Mouse (Mus musculus) right cerebral cortex, postnatal 25 days (tissue): ENCODE measurements around the gene Car2.

ENCODE experiments used
- DNase-seq: peaks from one replicate; pipeline ENCODE4 v3.0.0; 2022

Car2 gene

DNA sequence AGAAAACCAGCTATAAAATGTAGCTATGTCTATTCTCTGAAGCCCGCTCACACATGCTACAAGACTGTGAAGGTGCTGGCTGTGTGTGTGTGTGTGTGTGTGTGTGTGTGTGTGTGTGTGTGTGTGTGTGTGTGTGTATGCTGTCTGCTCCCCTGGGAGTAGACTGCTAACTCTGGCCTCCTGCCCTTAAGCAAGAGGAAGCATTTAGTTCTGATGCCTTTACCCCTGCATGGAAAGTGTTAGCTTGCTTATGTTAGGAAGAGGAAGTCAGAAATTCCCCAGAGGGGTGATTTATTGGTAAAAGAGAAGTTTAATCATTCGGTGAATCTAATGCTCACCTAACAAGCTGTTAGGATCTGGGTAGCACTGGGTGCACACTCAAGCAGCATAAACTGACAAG lies 5.8 kb upstream of the Car2 start:
- no peak for DNase-seq

DNA sequence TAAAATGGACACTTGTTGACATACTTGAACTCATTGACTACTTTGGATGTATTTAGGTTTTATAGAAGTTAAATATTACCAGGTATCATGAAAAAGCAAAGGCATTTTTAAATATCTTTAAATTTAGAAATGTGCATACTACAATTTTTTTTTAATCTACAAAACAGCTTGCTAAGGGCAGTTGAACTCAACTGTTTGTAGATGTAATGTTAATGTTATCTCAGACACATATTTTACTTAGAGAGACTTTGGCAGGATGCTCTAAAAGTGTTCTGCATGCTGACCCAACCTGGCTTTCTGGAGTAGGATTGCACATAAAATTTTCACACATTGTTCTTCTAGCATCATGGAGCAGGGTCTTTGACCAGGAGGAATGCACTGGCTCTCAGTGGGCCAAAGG lies 4.1 kb upstream of the Car2 start:
- DNase-seq: no peak

DNA sequence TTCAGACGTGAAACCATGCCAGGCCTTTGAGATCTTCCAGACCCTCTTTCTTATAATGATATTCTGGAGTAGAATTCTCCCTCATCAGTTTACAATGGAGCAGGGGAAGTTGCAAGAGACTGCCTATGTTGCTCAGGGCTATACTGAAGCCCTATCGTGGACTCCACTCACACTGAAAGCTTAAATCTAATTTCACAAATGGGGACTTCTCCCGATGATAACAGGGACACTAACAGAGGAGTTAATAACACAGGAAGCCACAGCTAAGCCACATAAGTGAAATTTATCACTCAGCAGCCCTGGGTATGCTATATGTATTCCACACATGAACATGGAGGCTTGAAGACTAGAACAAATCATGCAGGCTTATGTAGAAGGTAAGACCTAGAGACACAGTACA lies 3.3 kb upstream of the Car2 start:
- DNase-seq: no peak

DNA sequence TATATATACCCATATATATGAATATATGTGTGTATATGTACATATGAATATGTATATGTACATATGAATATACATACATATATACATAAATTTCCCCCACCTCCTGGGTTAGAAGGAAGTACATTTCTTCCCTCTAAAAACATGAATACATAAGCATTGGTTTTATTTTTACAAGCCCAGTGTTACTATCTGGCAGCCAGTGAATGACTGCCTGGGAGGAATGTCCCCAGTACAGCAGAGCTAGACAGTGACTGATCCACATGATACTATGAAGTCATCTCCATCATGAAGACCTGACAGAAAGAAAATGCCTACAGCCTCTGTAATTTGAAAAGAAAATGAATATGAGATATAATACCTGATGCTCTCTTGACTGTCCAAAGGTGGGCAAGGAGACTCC lies 1.2 kb upstream of the Car2 start:
- DNase-seq: no peak

DNA sequence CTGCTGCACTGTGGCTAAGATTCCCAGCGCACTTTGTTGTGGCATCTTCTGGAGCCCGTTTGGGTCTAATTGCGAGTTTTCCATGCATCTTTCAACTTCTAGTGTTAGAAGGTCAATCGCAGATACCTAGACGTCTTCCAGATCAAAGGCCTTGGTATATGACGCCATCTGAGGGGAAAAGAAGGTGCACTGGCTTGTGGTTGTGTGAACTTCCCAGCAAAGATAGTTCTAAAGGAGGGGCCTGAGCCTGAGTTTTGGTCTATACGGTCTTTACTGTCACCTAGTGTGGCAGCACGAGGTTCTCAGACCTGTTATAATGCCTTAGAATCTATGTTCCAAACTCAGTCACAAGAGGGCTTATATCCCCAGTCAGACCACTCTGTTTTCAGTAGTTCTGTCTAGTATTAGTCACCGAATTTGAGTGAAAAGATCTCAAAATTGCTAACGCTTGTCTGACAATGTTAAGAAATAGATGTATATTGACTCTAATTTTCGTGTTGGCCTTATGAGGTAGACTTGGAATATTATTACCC lies 1.1 kb downstream of the Car2 start:
- no peak for DNase-seq

DNA sequence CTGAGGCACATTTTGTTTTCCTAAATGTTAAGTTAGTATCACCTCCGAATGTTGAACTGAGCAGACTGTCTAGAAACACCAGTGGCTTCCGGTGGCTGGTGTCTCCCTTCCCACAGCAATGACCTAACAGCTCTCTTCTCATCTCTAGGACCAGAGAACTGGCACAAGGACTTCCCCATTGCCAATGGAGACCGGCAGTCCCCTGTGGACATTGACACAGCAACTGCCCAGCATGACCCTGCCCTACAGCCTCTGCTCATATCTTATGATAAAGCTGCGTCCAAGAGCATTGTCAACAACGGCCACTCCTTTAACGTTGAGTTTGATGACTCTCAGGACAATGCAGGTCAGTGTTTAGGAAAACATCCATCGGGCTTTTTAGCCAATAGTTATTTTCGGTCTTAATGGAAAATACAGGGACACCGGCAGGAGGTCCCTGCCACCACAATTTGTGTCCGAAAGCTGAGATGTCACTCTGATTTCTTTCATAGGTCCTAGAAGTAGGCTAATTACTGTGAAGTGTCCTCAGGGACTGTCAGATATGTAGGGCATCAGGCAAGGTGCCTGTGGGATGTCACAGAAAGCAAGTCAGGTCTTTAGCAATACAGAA lies 1.7 kb downstream of the Car2 start:
- DNase-seq: no peak

DNA sequence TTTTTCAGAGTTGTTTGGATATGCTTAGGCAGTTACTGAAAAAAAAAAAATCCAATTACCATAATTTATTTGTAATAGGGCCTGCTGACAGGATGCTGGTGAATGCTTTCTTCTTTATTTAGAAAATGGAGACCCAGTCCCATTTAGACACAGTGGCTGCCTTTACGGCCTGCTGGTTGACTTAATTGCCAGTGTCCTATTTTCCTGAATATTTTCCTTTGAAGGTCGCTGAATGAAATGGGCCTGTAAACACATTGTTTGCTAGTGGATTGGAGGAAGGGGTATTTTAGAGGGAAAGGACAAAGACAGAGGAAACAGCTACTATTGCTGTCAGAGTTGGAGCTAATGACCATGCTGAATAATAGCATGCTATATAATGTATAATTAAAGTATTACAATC lies 2.5 kb downstream of the Car2 start:
- DNase-seq: no peak

DNA sequence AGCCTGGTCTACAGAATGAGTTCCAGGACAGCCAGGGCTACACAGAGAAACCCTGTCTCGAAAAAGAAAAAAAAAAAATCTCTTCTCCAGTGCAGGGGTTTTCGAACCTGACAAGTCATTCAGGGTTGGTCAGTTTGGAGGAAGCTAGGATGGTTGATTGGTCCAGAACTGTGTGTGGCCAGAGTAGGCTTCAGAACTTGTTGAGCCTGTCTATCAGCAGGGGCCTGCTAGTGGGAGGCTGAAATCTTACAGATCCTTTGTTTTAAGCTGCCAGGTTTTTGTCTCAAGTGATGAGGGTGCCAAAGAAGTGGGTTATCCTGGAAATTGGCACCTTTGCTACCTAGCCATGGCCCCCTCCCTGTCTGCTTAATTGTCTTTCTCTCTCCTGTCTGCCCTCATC lies 3.0 kb downstream of the Car2 start:
- no peak for DNase-seq

DNA sequence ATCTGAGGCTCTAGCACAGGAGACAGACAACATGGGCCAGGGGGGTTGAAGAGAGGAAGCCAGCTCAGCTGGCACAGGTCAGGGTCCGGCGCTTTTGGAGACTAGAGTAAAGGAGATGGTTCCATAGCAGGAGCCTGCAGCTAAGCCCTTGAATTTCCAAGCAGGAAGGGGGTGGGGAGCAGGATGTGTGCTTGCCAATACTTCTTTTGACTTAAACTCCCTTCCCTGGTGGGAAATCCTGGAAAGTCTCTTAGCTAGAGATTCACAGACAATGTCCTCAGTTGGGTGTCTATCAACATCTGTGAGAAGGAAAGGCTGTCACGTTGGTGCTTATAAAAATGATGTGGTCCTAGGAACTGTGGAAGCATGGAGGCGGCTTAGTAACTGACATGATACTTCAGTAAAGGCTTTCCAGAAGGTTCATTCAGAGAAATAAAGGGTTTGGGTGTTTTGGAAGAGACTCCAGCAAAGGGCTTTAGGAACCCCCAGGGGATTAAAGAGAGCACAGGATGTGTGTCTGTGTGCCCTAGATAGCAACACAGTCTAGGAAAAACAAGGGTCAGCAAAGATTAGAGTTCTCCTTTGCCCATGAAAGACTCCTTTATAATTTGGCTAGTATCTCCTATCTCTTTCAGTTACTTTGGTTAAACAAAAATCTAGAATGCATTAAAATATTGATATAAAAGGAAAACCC lies 3.8 kb downstream of the Car2 start:
- no peak for DNase-seq

DNA sequence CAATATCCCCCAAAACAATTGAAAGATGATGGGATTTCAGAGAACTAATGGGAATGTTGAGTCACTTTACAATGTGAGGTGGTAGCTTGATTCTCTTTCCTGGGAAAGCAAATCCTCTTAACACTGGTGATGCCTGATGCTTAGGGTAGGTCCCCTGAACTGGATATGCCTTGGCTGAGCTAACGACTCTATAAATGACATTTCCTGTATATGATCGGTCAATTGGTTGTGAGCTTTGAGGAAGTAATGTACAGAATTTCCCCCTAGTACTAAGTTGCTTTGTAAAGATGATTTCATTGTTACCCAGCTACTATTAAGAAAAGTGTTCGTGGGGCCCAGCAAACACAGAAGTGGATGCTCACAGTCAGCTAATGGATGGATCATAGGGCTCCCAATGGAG lies 6.9 kb downstream of the Car2 start:
- DNase-seq: no peak

DNA sequence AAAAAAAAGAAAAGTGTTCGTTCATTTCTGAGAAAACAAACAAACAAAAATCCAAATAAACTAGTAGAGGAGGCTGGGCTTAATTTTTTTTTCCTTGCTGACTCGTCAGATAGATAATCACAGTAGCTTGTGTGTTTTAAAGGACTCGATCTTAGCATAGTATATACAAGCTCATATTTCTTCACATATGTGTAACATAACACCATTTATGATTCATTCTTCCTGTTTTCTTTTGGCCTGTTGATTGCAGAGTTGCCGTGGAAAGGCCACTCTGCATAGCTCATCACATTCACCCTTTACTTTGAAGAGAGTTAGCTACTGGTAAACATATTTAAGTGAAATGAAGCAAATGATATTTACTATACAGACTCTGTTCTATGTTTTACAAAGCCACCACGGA lies 7.6 kb downstream of the Car2 start:
- no peak for DNase-seq

DNA sequence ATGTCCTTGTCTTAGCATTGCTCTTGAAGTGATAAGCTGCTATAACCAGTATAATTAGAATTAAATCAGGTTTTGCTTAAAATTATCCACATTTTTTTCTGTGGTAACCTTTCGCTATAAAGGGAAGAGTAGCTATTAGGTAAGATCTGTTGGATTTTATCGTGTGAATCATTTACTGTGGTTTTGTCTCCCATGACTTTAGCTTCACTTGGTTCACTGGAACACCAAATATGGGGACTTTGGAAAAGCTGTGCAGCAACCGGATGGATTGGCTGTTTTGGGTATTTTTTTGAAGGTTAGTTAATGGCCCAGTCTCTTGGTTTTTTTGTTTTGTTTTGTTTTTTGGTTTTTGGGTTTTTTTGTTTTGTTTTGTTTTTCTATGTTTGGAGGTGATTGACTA lies 9.3 kb downstream of the Car2 start:
- no peak for DNase-seq

DNA sequence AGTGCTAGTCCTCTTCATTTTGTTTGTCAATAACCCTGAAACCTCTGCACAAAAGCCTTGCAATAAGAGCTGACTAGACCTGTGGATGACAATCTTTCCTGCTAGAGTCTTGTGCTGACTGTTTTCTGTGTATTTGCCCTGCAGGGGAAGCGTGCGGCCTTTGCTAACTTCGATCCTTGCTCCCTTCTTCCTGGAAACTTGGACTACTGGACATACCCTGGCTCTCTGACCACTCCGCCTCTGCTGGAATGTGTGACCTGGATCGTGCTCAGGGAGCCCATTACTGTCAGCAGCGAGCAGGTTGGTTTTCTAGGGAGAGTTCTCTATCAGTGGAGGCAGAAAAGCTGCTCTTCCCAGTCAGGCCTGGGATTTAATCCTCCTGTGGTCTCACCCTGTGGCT lies 11.7 kb downstream of the Car2 start:
- DNase-seq: no peak

DNA sequence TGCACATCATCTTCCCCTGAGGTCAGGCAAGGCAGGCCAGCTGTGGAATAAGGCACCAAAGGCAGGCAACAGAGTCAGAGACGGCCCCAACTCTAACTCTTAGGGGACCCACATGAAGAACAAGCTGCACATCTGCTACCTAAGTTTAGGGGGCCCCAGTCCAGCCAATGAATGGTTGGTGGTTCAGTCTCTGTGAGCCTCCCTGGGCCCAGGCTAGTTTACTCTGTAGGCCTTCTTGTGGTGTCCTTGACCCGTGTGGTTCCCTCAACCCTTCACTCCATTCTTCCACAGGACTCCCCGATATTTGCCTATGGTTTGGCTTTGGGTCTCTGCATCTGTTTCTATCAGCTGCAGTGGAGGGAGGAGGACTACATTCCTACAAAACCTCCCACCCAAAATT lies 17.3 kb downstream of the Car2 start:
- DNase-seq: no peak

DNA sequence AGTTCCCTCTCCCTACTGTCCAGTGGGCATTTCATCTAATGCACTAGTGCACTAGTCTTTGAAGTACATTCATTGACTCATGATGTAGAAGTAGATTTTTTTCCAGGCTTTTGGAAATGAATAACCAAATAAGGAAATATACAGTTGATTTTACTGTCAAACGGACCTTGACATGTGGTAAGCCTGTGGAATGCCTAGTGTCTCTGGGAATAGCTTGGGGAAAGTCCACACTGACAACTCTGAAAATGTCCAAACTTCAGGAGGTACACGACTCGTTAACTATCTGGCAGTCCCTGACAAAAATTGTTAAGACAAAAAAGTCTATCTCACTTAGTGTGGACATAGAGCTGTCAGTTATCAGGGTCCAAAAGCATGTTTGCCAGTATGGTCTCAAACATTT lies 18.1 kb downstream of the Car2 start:
- no peak for DNase-seq

DNA sequence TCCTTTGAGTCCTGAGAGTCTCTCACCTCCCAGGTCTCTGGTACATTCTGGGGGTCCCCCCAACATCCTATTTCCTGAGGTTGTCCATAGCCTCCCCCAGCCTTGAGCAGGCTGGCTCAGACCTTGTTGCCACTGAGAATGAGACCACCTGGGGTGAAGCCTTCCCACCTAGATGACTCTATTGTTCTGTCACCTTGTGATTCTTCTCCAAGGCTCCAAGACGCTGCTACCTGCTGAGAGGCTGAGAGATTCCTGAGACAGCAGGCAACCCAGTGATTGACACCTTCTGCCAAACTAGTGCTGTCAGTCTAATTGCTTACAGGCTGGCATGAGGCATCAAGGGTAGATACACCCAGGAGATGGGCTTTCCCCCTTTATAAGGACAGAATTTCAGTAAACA lies 21.2 kb downstream of the Car2 start:
- DNase-seq: no peak

DNA sequence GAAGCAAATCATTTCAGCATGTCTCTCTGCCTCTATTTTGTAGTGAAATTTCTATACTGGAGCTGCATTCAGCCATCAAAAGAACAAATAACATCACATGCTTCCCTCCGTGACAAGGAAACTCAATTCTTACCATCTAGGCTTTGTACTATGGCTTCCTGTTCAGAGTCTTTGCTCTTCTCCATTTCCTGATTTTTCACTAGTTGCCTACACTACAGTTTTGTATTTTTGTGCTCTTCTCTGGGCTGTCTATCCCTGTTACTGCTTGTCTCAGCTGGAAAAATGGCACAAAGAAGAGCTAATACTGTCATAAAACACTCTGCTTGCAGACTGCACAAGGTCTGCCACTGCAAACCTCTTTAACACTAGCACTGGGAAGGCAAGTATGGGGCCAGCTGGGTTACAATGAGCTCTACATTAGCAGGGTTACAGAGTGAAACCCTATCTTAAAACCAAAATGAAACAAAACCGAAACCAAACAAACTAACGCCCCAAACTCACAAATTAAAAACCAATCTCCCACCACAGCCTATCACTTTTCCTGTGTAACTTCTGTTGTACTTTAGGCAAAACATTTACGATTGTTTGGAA lies 26.0 kb downstream of the Car2 start:
- DNase-seq: no peak

DNA sequence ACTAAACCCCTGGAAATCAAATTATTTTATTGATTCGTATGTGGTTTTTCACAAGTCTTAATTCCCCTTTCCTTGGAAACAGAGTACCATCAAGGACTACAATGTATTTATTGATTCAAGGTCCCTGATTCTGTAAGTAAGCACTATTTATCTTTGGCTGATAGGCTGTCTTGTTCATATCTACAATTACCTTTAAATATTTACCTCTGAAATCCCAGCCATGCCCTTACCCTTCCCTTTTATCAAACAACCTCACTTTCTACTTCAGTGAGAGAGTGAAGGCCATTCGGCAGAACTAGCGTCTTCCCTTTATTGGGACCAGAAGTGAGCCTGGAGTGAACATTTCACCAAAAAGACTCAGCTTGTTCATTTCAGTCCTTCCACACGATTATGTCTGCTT lies 27.7 kb downstream of the Car2 start:
- no peak for DNase-seq

DNA sequence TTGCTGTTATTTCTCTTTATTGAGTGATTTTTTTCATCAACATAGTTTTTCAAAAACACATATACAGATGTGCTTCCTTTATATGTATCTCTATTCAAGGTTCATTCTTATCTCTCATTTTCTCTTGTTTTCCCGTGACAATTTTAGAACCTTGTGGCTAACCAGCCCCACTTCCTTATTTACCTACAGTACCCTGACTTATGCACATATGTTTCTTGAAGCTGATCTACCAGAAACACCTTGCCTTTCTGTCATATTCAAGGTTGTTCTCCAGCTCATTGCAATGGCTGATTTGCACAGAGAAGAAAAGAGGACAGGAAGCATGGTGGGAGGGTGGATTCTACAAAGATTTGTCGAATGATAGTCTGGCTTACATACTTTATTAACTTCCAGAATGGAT lies 29.3 kb downstream of the Car2 start:
- DNase-seq: no peak

DNA sequence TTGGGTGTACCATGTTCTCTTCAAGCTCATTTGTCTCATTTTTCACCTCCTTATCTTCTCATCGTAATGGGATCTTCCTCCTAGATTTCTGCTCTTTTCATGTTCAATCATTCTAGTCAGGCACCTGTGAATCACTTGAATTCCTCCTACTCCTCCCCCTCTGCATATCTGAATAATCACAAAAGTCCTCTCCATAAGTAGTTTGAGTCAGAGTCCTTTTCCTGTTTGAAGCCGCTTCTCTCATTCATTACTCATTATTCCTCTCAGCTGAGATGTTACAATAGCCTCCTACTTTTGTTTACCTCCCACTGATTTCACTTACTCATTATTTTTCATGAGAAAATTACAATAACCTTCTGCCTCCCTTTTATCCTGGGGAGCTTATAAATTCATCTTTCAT lies 31.2 kb downstream of the Car2 start:
- DNase-seq: no peak

DNA sequence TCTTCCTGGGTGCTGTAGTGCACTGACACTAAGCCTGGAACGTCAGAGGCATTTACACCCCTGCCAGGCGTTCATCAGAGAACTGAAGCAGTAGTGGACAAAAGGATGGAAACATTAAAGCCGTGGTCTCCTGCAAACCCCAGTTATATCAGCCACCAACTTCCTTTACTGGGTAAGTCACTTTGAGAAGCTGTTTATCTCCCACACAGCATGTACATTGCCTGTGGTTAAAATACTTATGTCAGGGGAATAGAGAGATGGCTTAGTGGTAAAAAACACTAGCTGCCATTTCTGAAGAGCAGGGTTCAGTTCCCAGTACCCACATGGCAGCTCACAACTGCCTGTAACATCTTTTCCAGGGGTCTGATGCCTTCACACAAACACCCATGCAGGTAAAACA lies 58.6 kb downstream of the Car2 start:
- DNase-seq: no peak

DNA sequence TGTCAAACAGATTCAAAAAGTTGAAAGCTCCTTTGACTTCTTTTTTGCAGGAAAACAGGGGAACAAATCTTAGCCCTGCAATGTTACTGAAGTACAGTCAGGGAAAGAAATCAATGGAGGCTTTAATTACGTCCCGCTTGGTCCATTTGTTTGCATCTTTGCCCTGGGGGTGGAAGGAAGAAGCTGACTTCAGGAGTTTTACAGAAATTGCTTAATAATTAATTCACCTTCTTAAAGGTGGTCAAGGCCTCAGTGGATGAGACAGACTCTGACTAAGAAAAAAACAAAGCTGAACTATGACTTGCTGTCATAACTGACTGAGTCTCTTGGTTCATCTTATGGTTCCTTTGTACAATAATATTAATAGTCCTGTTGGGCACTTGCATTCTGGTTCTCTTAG lies 59.6 kb downstream of the Car2 start:
- DNase-seq: no peak

DNA sequence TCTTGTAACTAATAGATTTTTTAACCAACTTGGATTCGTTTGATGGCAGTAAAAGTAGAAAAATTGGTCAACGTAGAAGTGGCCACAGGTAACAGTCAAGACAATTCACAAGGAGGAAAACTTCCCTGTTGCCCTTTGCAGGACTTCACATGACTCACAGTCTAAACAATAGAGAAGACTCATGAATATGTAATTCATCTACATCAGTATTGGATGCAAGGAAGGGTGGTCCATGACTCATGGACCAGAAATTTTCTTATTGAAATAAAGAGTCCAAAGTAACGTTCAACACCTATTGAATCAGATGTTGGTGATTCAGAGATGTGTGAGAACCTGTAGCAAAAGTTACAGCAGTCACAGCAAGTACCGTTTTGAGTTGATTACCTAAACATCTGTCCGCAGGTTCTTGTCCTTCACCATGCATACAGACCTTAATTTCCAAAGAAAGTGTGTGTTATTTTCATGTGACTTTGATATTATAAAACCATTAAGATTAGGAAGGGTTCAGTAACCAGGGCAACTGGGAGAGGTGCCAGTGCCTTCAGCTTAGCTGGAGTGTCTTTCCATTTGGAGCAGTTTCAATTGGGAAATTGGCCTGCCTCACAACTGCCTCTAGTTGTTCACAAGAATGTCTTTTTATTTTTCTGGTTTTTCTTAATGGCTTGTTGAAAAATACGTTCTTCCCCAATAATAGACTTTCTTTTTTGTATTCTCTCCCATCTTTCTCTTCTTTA lies 62.2 kb downstream of the Car2 start:
- no peak for DNase-seq

DNA sequence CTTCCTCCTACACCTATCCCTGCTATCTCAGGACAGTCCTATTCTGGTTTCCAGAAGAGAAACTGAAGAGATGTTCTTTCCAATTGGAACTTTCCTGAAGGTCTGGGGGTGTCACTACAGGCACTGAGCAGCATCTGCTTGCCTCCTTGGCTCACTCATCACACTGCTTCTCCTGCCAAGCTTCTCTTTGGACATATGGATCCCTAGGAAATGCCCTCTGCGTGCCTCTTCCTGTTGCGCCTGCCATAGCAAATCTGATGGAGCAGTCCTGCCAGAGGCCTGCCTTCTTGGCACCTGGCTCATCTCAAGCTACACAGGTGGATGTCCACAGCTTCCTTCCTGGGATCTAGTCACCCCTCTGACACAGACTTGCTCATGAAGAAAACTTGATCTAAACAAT lies 64.0 kb downstream of the Car2 start:
- DNase-seq: no peak
